ENCODE assay signal across 8 mouse cellular contexts in genomic region chr19:6268170-6268528, GRCm38 (mm10). TPM values are rescaled to one million over a fixed set of nuclear protein-coding genes. Genes with fewer than 3 reads are reported as not detected.
DNase-seq lines count a peak whose midpoint lies in the region; ATAC-seq and TF ChIP-seq lines count a peak whose summit lies in the region.

No protein-coding gene starts in this region.

- no peaks in the 10 kb centered on the region; the same call in 1 of the 2 replicates for H3K4me1 ChIP-seq in limb, embryonic 14.5 days (ENCODE audit: control insufficient read depth, insufficient read depth, low read length)

- peak; percentile 86 for ATAC-seq in limb, embryonic 14.5 days (ENCODE audit: low FRiP score, low read depth)

- no peak overlapping the region for H3K4me3 ChIP-seq in limb, embryonic 14.5 days (replicated peaks; ENCODE audit: low read length)

- H3K9me3 ChIP-seq in limb, embryonic 14.5 days (ENCODE audit: control insufficient read depth, low read length), result no peaks in the 10 kb centered on the region

- H3K27me3 ChIP-seq in limb, embryonic 14.5 days (ENCODE audit: control insufficient read depth, insufficient read depth, low read length), result no peaks in the 10 kb centered on the region

- H3K27ac ChIP-seq in limb, embryonic 14.5 days (replicated peaks; ENCODE audit: low read depth, low read length), result no peak overlapping the region

- WGBS in limb, embryonic 14.5 days, result 15% methylated on average over 8 of the region's 8 CpGs

- H3K9ac ChIP-seq in limb, embryonic 14.5 days (ENCODE audit: low read depth, low read length, severe bottlenecking), result no peak overlapping the region

- H3K36me3 ChIP-seq in limb, embryonic 14.5 days (ENCODE audit: control insufficient read depth, insufficient read depth, low read length), result no peaks in the 10 kb centered on the region

- TF ChIP-seq POLR2A in limb, embryonic 14.5 days (IDR thresholded peaks at IDR 0.05; ENCODE audit: borderline replicate concordance, extremely low read depth, insufficient read depth, insufficient read length), result no peak

- H3K4me2 ChIP-seq in limb, embryonic 14.5 days (replicated peaks; ENCODE audit: low read depth, low read length, severe bottlenecking), result no peak overlapping the region

- DNase-seq in 3T3-L1 (ENCODE audit: low read depth, low spot score), result peak; percentile 96
- DNase-seq in adrenal gland, adult (ENCODE audit: inconsistent age in 2 of 2, low spot score in 1 of 2), result peak; percentile 88 to 96
- DNase-seq in embryo, embryonic 9.5 days (ENCODE audit: extremely low spot score), result peak; percentile 81
- peak; percentile 90 for DNase-seq in heart, adult 8-10 months (ENCODE audit: low spot score)
- DNase-seq in kidney, adult 9 months, result peak; percentile 93
- peak; percentile 93 for DNase-seq in limb, embryonic 14.5 days (ENCODE audit: low spot score)
- peak; percentile 94 for DNase-seq in naive thymus-derived CD4-positive, alpha-beta T cell, adult 2 months (ENCODE audit: low read depth)
- peak; percentile 88 to 97 for DNase-seq in spleen, postnatal 4 days (ENCODE audit: low spot score in 2 of 2)

RNA-seq across cellular contexts. Expression of gene Ehd1, which starts 8.4 kb away (rescaled TPM):
- total RNA-seq in heart, adult 8-10 months (2022), result 10 to 100 TPM; 88.7 to 99.1 (median 92.3) TPM
- polyA plus RNA-seq in limb, embryonic 14.5 days (2012; rRNA removed), result 160 and 232 TPM in 2 replicates
- 68.7 and 81.8 TPM in 2 replicates for polyA plus RNA-seq in limb, embryonic 14.5 days (2014; fragmentation: Nextera tagmentation; extraction: Ambion mirVana)

RNA-seq across cellular contexts. Expression of gene Atg2a, which starts 26.7 kb away (rescaled TPM):
- 10 to 100 TPM; 22.3 to 28.0 (median 25.8) TPM for total RNA-seq in heart, adult 8-10 months (2022)
- polyA plus RNA-seq in limb, embryonic 14.5 days (2012; rRNA removed), result 18.3 and 25.7 TPM in 2 replicates
- polyA plus RNA-seq in limb, embryonic 14.5 days (2014; fragmentation: Nextera tagmentation; extraction: Ambion mirVana), result 10.6 and 14.6 TPM in 2 replicates

RNA-seq across cellular contexts. Expression of gene Ppp2r5b, which starts 32.5 kb away (rescaled TPM):
- total RNA-seq in heart, adult 8-10 months (2022), result 10 to 100 TPM; 32.9 to 35.9 (median 34.4) TPM
- 45.0 and 48.1 TPM in 2 replicates for polyA plus RNA-seq in limb, embryonic 14.5 days (2012; rRNA removed)
- 27.5 and 27.8 TPM in 2 replicates for polyA plus RNA-seq in limb, embryonic 14.5 days (2014; fragmentation: Nextera tagmentation; extraction: Ambion mirVana)

RNA-seq across cellular contexts. Expression of gene Cdc42bpg, which starts 38.1 kb away (rescaled TPM):
- 10 to 100 TPM; 14.7 to 17.1 (median 15.4) TPM for total RNA-seq in heart, adult 8-10 months (2022)
- 15.2 and 17.0 TPM in 2 replicates for polyA plus RNA-seq in limb, embryonic 14.5 days (2012; rRNA removed)
- 1.4 and 2.0 TPM in 2 replicates for polyA plus RNA-seq in limb, embryonic 14.5 days (2014; fragmentation: Nextera tagmentation; extraction: Ambion mirVana)

RNA-seq across cellular contexts. Expression of gene Gpha2, which starts 42.0 kb away (rescaled TPM):
- not detected for total RNA-seq in heart, adult 8-10 months (2022)
- polyA plus RNA-seq in limb, embryonic 14.5 days (2012; rRNA removed), result 1.5 and 2.7 TPM in 2 replicates
- 1.2 and 2.3 TPM in 2 replicates for polyA plus RNA-seq in limb, embryonic 14.5 days (2014; fragmentation: Nextera tagmentation; extraction: Ambion mirVana)
